Mouse (Mus musculus): ENCODE measurements around the gene Dctn1. TPM values are rescaled to one million over a fixed set of nuclear protein-coding genes. Genes with fewer than 3 reads are reported as not detected.

The Dctn1 gene
- total RNA-seq, 2 experiments from 2014 or later = 369 to 376 TPM

- Histone ChIP-seq H3K4me3 (peak overlapping the region; percentile 45), H3K27ac (peak overlapping the region; percentile 89)
- peak; percentile 44 to 70 for DNase-seq (ENCODE audit: extremely low spot score in 1 of 2, low spot score in 2 of 2)
- TF ChIP-seq CTCF (IDR thresholded peaks at IDR 0.05) = no peak
- intact Hi-C loops (cut with DNase I) = no loop called here
Measured at GRCm38 (mm10) chr6:83137576-83137950, 28.2 kb upstream of the Dctn1 start.

GRCm38 (mm10) chr6:83138056-83138455 is 27.7 kb upstream of the Dctn1 start:
- intact Hi-C loops (cut with DNase I) = no loop called here
- TF ChIP-seq CTCF (IDR thresholded peaks at IDR 0.05) = no peak
- H3K4me3 ChIP-seq = peak overlapping the region; percentile 45

GRCm38 (mm10) chr6:83140044-83140443 is 25.7 kb upstream of the Dctn1 start:
- Histone ChIP-seq H3K27ac (no peak overlapping the region), H3K4me3 (no peak overlapping the region)
- no peak for TF ChIP-seq CTCF (IDR thresholded peaks at IDR 0.05)
- intact Hi-C loops (cut with DNase I) = no loop called here
- no peak for DNase-seq (ENCODE audit: extremely low spot score in 1 of 2, low spot score in 2 of 2)

More at GRCm38 (mm10) chr6:83138056-83138455, 27.7 kb upstream of the Dctn1 start:
- peak overlapping the region; percentile 75 for H3K27ac ChIP-seq
- DNase-seq (ENCODE audit: extremely low spot score in 1 of 2, low spot score in 2 of 2) = peak in 1 of 2 experiments; percentile 10

- H3K27ac ChIP-seq = peak overlapping the region; percentile 86
- TF ChIP-seq CTCF (IDR thresholded peaks at IDR 0.05) = no peak
- peak in 1 of 2 experiments; percentile 10 for DNase-seq (ENCODE audit: extremely low spot score in 1 of 2, low spot score in 2 of 2)
- H3K4me3 ChIP-seq = peak overlapping the region; percentile 58
- intact Hi-C loops (cut with DNase I) = loop anchor here (2.0 kb wide), 2 partner anchors 17 to 33 kb away; partner anchors contain the start of genes Ino80b and Mrpl53
Measured at GRCm38 (mm10) chr6:83141636-83142035, 24.1 kb upstream of the Dctn1 start.

GRCm38 (mm10) chr6:83142211-83142731 is 23.4 kb upstream of the Dctn1 start:
- H3K4me3 ChIP-seq = peak overlapping the region; percentile 58
- peak; percentile 69 to 77 for DNase-seq (ENCODE audit: extremely low spot score in 1 of 2, low spot score in 2 of 2)
- intact Hi-C loops (cut with DNase I) = loop anchor here (2.0 kb wide), 2 partner anchors 17 to 33 kb away; partner anchors contain the start of genes Ino80b and Mrpl53
- TF ChIP-seq CTCF (IDR thresholded peaks at IDR 0.05) = no peak; the same call in 1 of the 2 replicates
- peak overlapping the region; percentile 86 for H3K27ac ChIP-seq

GRCm38 (mm10) chr6:83142886-83143285 is 22.8 kb upstream of the Dctn1 start:
- Histone ChIP-seq H3K27ac (peak overlapping the region; percentile 86), H3K4me3 (peak overlapping the region; percentile 58)
- TF ChIP-seq CTCF (IDR thresholded peaks at IDR 0.05) = no peak
- peak in 1 of 2 experiments; percentile 41 for DNase-seq (ENCODE audit: extremely low spot score in 1 of 2, low spot score in 2 of 2)
- intact Hi-C loops (cut with DNase I) = loop anchor here (2.0 kb wide), 2 partner anchors 18 to 34 kb away; partner anchors contain the start of genes Ino80b and Mrpl53

- H3K4me3 ChIP-seq = no peak overlapping the region
- DNase-seq (ENCODE audit: extremely low spot score in 1 of 2, low spot score in 2 of 2) = no peak
- peak overlapping the region; percentile 70 for H3K27ac ChIP-seq
- TF ChIP-seq CTCF (IDR thresholded peaks at IDR 0.05) = no peak; the same call in 1 of the 2 replicates
- intact Hi-C loops (cut with DNase I) = loop anchor here (2.0 kb wide), 1 partner anchor 28 kb away; no protein-coding TSS in a partner anchor
Measured at GRCm38 (mm10) chr6:83145209-83145608, 20.5 kb upstream of the Dctn1 start.

GRCm38 (mm10) chr6:83145805-83146204 is 19.9 kb upstream of the Dctn1 start:
- peak overlapping the region; percentile 70 for H3K27ac ChIP-seq
- intact Hi-C loops (cut with DNase I) = loop anchor here (2.0 kb wide), 1 partner anchor 29 kb away; no protein-coding TSS in a partner anchor
- H3K4me3 ChIP-seq = no peak overlapping the region
- DNase-seq (ENCODE audit: extremely low spot score in 1 of 2, low spot score in 2 of 2) = no peak
- TF ChIP-seq CTCF (IDR thresholded peaks at IDR 0.05) = no peak

GRCm38 (mm10) chr6:83147280-83147679 is 18.4 kb upstream of the Dctn1 start:
- no peak for TF ChIP-seq CTCF (IDR thresholded peaks at IDR 0.05)
- Histone ChIP-seq H3K27ac (no peak overlapping the region), H3K4me3 (no peak overlapping the region)
- intact Hi-C loops (cut with DNase I) = no loop called here
- DNase-seq (ENCODE audit: extremely low spot score in 1 of 2, low spot score in 2 of 2) = no peak

- no peak for TF ChIP-seq CTCF (IDR thresholded peaks at IDR 0.05)
- intact Hi-C loops (cut with DNase I) = no loop called here
Measured at GRCm38 (mm10) chr6:83151721-83152120, 14.0 kb upstream of the Dctn1 start.

GRCm38 (mm10) chr6:83153038-83153437 is 12.7 kb upstream of the Dctn1 start:
- H3K4me3 ChIP-seq = no peak overlapping the region
- intact Hi-C loops (cut with DNase I) = no loop called here
- H3K27ac ChIP-seq = no peak overlapping the region
- no peak for DNase-seq (ENCODE audit: extremely low spot score in 1 of 2, low spot score in 2 of 2)
- no peak for TF ChIP-seq CTCF (IDR thresholded peaks at IDR 0.05)

More at GRCm38 (mm10) chr6:83151721-83152120, 14.0 kb upstream of the Dctn1 start:
- no peak overlapping the region for H3K27ac ChIP-seq
- no peak overlapping the region for H3K4me3 ChIP-seq
- DNase-seq (ENCODE audit: extremely low spot score in 1 of 2, low spot score in 2 of 2) = no peak

- Histone ChIP-seq H3K4me3 (no peak overlapping the region), H3K27ac (no peak overlapping the region)
- intact Hi-C loops (cut with DNase I) = no loop called here
- TF ChIP-seq CTCF (IDR thresholded peaks at IDR 0.05) = no peak
- DNase-seq (ENCODE audit: extremely low spot score in 1 of 2, low spot score in 2 of 2) = no peak
Measured at GRCm38 (mm10) chr6:83153485-83153884, 12.2 kb upstream of the Dctn1 start.

Measured in left cerebral cortex, adult 2 months (tissue).